Mouse (Mus musculus) bone marrow, adult 2 months (tissue): ENCODE results near the gene Akap6.

Experiments
- CTCF ChIP-seq: fragments of 200-500 bp; IDR thresholded peaks from 2 replicates; pipeline ENCODE4 v1.5.1; 2011; ENCODE audit warnings: low read length, control low read depth; ENCODE audit not compliant: control insufficient read depth, insufficient read depth
- POLR2A ChIP-seq: fragments of 200-500 bp; IDR thresholded peaks from 2 replicates; pipeline ENCODE4 v1.6.1; 2011; ENCODE audit warnings: low read depth, mild to moderate bottlenecking, control low read depth, low read length, borderline replicate concordance; ENCODE audit not compliant: control insufficient read depth

- TF ChIP-seq POLR2A (no peak), CTCF (no peak)
These were observed 7.6 kb upstream of the Akap6 start for GRCm38 (mm10) chr12:52691552-52691951.
